Mouse (Mus musculus) neural tube, embryonic 14.5 days (tissue): ENCODE measurements around the gene Selenbp1. TPM values are rescaled to one million over a fixed set of nuclear protein-coding genes. Genes with fewer than 3 reads are reported as not detected.

Source experiments
- ATAC-seq: fragments of 200-750 bp; cut with Nextera tagmentation; 2 replicates; pipeline ENCODE4 v1.8.0; 2017; ENCODE audit warnings: low read depth, mild to moderate bottlenecking, moderate TSS enrichment, moderate library complexity
- H3K27ac ChIP-seq: fragments of 300-500 bp; sonication (generic); 2 replicates; pipeline ENCODE4 v1.5.1; 2014; ENCODE audit warnings: low read depth, mild to moderate bottlenecking, control low read depth, low read length, moderate library complexity, mixed read lengths
- H3K27me3 ChIP-seq: fragments of 300-500 bp; sonication (generic); 2 replicates; pipeline ENCODE4 v1.6.1; 2014; ENCODE audit warnings: low read length; ENCODE audit not compliant: control insufficient read depth, insufficient read depth
- H3K36me3 ChIP-seq: fragments of 300-500 bp; sonication (generic); 2 replicates; pipeline ENCODE4 v1.6.1; 2014; ENCODE audit warnings: low read length, mixed read lengths; ENCODE audit not compliant: control insufficient read depth, insufficient read depth
- H3K4me1 ChIP-seq: fragments of 300-500 bp; sonication (generic); 2 replicates; pipeline ENCODE4 v1.6.1; 2014; ENCODE audit warnings: low read length; ENCODE audit not compliant: control insufficient read depth, insufficient read depth
- H3K4me2 ChIP-seq: fragments of 300-500 bp; sonication (generic); 2 replicates; pipeline ENCODE4 v1.6.1; 2014; ENCODE audit warnings: mild to moderate bottlenecking, low read depth, low read length, control low read depth
- H3K4me3 ChIP-seq: fragments of 300-500 bp; sonication (generic); 2 replicates; pipeline ENCODE4 v1.5.1; 2014; ENCODE audit warnings: low read depth, low read length, control low read depth, mixed read lengths
- H3K9ac ChIP-seq: fragments of 300-500 bp; sonication (generic); replicated peaks from 2 replicates; pipeline ENCODE4 v1.6.1; 2014; ENCODE audit warnings: low read depth, mild to moderate bottlenecking, control low read depth, low read length, mixed read lengths
- H3K9me3 ChIP-seq: fragments of 300-500 bp; sonication (generic); 2 replicates; pipeline ENCODE4 v1.6.1; 2016; ENCODE audit warnings: low read length; ENCODE audit not compliant: control insufficient read depth
- WGBS: fragments of 180-500 bp; shearing (Covaris S2); extraction: QIAGEN DNeasy Blood & Tissue Kit; methylation state at CpG from one replicate; pipeline ENCODE4 v1.1.7; 2014; 5-methylcytosine and 5-hydroxymethylcytosine counted together
- polyA plus RNA-seq: library from polyadenylated mRNA; unstranded; fragments of >200 nt; fragmentation: Nextera tagmentation; extraction: Ambion mirVana; gene quantifications from 2 replicates; pipeline ENCODE4 v1.2.1, GENCODE M21; 2014

Gene Selenbp1
- polyA plus RNA-seq, 1 experiment from 2014 or later: 11.9 TPM

DNA sequence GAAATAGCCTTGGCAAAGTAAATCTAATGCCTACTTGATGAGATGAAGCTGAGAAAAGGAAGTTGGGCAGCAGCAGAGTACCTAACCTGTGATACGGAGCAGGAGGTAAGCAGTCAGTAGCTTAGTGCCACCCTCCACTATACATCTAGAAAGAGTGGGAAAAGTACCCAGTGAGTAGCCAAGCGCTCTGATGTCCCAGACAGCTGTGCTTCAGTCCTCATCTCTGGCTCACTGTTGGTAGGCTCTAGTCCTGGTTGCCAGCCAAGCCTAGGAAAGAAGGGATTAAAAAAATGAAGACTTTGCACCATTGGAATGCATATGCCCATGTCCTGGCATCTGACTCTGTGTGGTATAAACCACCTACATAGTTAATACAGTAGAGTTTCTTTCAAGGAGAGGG, 52.7 kb downstream of the Selenbp1 start:
- WGBS: 98% methylated on average over 2 of the region's 2 CpGs

GRCm38 (mm10) chr3:94987578-94987977, 54.7 kb downstream of the Selenbp1 start:
- H3K4me2 ChIP-seq: no peak overlapping the region
- peaks cover 7% of the 10 kb centered on the region for H3K4me1 ChIP-seq
- no peak overlapping the region for H3K4me3 ChIP-seq
- H3K9ac ChIP-seq: no peak overlapping the region
- H3K36me3 ChIP-seq: peaks cover 25% of the 10 kb centered on the region
- no peak for ATAC-seq
- H3K9me3 ChIP-seq: no peaks in the 10 kb centered on the region
- no peaks in the 10 kb centered on the region for H3K27me3 ChIP-seq
- no peak overlapping the region for H3K27ac ChIP-seq

More for the DNA sequence above, 52.7 kb downstream of the Selenbp1 start:
- no peak overlapping the region for H3K27ac ChIP-seq
- H3K4me2 ChIP-seq: no peak overlapping the region
- H3K4me3 ChIP-seq: no peak overlapping the region
- ATAC-seq: no peak
- no peaks in the 10 kb centered on the region for H3K27me3 ChIP-seq
- H3K36me3 ChIP-seq: peaks cover 28% of the 10 kb centered on the region
- peaks cover 7% of the 10 kb centered on the region for H3K4me1 ChIP-seq
- no peaks in the 10 kb centered on the region for H3K9me3 ChIP-seq
- no peak overlapping the region for H3K9ac ChIP-seq

DNA sequence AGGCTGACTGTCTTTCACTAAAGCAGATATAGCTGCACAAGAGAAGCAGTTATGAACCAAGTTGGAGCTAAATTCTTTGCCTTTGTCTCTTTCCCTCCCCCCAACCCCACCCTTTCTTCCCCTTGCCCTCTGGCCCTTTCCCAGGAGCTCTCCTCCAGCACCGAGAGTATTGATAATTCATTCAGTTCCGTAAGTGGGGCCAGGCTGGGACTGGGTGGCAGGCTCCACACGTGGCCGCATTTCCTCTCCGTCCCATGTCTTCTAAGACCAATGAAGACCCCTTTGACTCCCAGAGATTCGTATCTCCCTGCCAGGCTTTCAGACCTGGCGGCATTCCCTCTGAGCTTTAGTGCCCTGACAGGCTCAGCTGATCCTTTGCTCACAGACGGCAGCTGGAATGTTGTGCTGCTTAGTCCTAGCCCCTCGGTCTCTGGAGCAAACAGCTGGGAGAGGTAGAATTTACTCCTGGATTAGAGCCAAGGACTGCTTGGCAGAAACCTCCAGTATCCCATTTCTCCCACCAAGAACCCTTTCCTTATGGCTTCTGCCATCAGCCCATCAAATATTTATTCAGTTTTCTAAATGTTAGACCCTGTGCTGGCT, 56.4 kb downstream of the Selenbp1 start:
- H3K4me2 ChIP-seq: no peak overlapping the region
- H3K9me3 ChIP-seq: no peaks in the 10 kb centered on the region
- H3K4me3 ChIP-seq: no peak overlapping the region
- peaks cover 26% of the 10 kb centered on the region for H3K36me3 ChIP-seq
- no peak for ATAC-seq
- 54% methylated on average over 9 of the region's 9 CpGs for WGBS
- H3K9ac ChIP-seq: no peak overlapping the region
- 0 out of 2 replicates have a peak overlapping the region, but pooled peaks have one; percentile 39 for H3K27ac ChIP-seq
- H3K4me1 ChIP-seq: peaks cover 7% of the 10 kb centered on the region
- H3K27me3 ChIP-seq: no peaks in the 10 kb centered on the region

Other genes with a start within 250 kb of the Selenbp1 start
- 0.78 TPM in 1 of 2 replicates, not detected in the other for gene Selenbp2, start 239.5 kb upstream of the Selenbp1 start, polyA plus RNA-seq
- 8.9 and 11.6 TPM in 2 replicates for gene Cgn, start 146.6 kb upstream of the Selenbp1 start, polyA plus RNA-seq
- gene Pogz, start 95.5 kb upstream of the Selenbp1 start, polyA plus RNA-seq: 26.6 and 30.7 TPM in 2 replicates
- gene Psmb4, start 46.1 kb upstream of the Selenbp1 start, polyA plus RNA-seq: 344 and 394 TPM in 2 replicates
- gene Rfx5, start 21.0 kb downstream of the Selenbp1 start, polyA plus RNA-seq: 8.9 and 9.4 TPM in 2 replicates
- gene Pi4kb, start 41.7 kb downstream of the Selenbp1 start, polyA plus RNA-seq: 23.8 and 26.7 TPM in 2 replicates
- 15.4 and 17.2 TPM in 2 replicates for gene Zfp687, start 82.4 kb downstream of the Selenbp1 start, polyA plus RNA-seq
- gene Psmd4, start 109.6 kb downstream of the Selenbp1 start, polyA plus RNA-seq: 252 and 260 TPM in 2 replicates
- 11.5 and 12.2 TPM in 2 replicates for gene Pip5k1a, start 173.9 kb downstream of the Selenbp1 start, polyA plus RNA-seq
- gene Vps72, start 178.0 kb downstream of the Selenbp1 start, polyA plus RNA-seq: 157 and 160 TPM in 2 replicates
- gene Tmod4, start 191.4 kb downstream of the Selenbp1 start, polyA plus RNA-seq: 0.72 and 0.98 TPM in 2 replicates
- 80.8 and 96.9 TPM in 2 replicates for gene Scnm1, start 201.0 kb downstream of the Selenbp1 start, polyA plus RNA-seq
- 36.8 and 37.3 TPM in 2 replicates for gene Lysmd1, start 201.0 kb downstream of the Selenbp1 start, polyA plus RNA-seq
- gene Tnfaip8l2, start 209.3 kb downstream of the Selenbp1 start, polyA plus RNA-seq: 2.1 and 4.1 TPM in 2 replicates
- 26.0 and 26.6 TPM in 2 replicates for gene Sema6c, start 227.4 kb downstream of the Selenbp1 start, polyA plus RNA-seq